In genomic region chr14:26481457-26481856, GRCm38 (mm10) we compare ENCODE assay signal across 8 mouse cellular contexts.
"Had no signal": no experiment of that assay in that cellular context is flagged by ENCODE, and none has a peak within 500 bp of the region (broad histone marks: within the 10 kb centered on the region; RNA-seq: fewer than 3 reads in every experiment).

No protein-coding gene starts in this region.

- DNase-seq: kidney, postnatal 25 days; layer of hippocampus, adult 9-11 months; layer of hippocampus, postnatal 36 days; left cerebral cortex, postnatal 4 days; lung, adult 18-20 months; midbrain, embryonic 14.5 days; thymus, adult 2 months; thymus, postnatal 25 days had no signal
